Mouse (Mus musculus) bone marrow, adult 2 months (tissue): ENCODE results near the gene Fbxl14.

Experiments
- CTCF ChIP-seq: fragments of 200-500 bp; IDR thresholded peaks from 2 replicates; pipeline ENCODE4 v1.5.1; 2011; ENCODE audit warnings: low read length, control low read depth; ENCODE audit not compliant: control insufficient read depth, insufficient read depth
- POLR2A ChIP-seq: fragments of 200-500 bp; IDR thresholded peaks from 2 replicates; pipeline ENCODE4 v1.6.1; 2011; ENCODE audit warnings: low read depth, mild to moderate bottlenecking, control low read depth, low read length, borderline replicate concordance; ENCODE audit not compliant: control insufficient read depth

DNA sequence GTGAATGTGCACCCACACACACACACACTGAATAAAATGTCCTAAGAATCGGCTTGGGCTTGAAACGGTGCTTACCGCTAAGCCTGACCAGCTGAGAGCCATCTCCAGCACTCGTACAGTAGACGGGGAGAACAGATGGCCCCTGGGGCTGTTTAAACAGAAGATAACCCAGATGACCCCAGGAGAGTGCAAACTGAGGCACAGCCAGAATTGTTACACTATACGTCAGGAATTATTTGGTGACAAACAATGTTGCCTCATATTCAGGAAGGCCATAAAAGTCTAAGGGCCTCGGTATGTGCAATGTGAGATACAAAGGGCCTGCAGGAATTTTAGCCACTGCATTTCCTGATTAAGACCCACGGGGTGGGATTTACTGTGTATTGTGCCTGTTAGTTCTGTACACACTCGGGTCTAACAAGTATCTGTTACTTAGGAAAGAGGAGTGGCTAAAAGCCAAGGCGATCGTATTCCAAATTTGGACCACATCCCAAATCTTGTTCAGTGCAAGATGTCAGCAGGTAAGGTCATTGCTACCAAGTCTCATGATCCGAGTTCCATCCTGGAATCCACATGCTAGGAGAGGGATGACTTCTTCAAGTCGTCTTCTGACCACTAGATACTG is 1.7 kb upstream of the Fbxl14 start:
- no peak for TF ChIP-seq POLR2A
- TF ChIP-seq CTCF: no peak
